Mouse (Mus musculus) adrenal gland, adult 18-20 months (tissue): ENCODE measurements around the gene C1galt1. TPM values are rescaled to one million over a fixed set of nuclear protein-coding genes. Genes with fewer than 3 reads are reported as not detected.

ENCODE experiments used
- DNase-seq, 2 experiments: peaks; one replicate each; pipeline ENCODE4 v3.0.0; 2021 to 2022; ENCODE audit warnings: low spot score in 2 of 2
- long read RNA-seq, 2 experiments: library from polyadenylated mRNA; stranded (forward); transcript quantifications; one replicate each; pipeline ENCODE4 v2.0.0; 2021
- total RNA-seq, 2 experiments: library from RNA; stranded (reverse); gene quantifications; 1 replicate in 1 of 2; 2 replicates in 1 of 2; pipeline ENCODE4 v1.2.3; 2021

Gene C1galt1
- total RNA-seq, result 10 to 100 TPM; 18.1 to 28.3 TPM
- long read RNA-seq, experiment 1, full-length matches to known transcripts, result 15 of 22 reads
- long read RNA-seq, experiment 1, partial matches to known transcripts, result 0 of 22 reads
- long read RNA-seq, experiment 1, other reads (novel, unspliced or antisense), result 7 of 22 reads
- long read RNA-seq, experiment 2, full-length matches to known transcripts, result 10 of 17 reads
- long read RNA-seq, experiment 2, partial matches to known transcripts, result 0 of 17 reads
- long read RNA-seq, experiment 2, other reads (novel, unspliced or antisense), result 7 of 17 reads

DNA sequence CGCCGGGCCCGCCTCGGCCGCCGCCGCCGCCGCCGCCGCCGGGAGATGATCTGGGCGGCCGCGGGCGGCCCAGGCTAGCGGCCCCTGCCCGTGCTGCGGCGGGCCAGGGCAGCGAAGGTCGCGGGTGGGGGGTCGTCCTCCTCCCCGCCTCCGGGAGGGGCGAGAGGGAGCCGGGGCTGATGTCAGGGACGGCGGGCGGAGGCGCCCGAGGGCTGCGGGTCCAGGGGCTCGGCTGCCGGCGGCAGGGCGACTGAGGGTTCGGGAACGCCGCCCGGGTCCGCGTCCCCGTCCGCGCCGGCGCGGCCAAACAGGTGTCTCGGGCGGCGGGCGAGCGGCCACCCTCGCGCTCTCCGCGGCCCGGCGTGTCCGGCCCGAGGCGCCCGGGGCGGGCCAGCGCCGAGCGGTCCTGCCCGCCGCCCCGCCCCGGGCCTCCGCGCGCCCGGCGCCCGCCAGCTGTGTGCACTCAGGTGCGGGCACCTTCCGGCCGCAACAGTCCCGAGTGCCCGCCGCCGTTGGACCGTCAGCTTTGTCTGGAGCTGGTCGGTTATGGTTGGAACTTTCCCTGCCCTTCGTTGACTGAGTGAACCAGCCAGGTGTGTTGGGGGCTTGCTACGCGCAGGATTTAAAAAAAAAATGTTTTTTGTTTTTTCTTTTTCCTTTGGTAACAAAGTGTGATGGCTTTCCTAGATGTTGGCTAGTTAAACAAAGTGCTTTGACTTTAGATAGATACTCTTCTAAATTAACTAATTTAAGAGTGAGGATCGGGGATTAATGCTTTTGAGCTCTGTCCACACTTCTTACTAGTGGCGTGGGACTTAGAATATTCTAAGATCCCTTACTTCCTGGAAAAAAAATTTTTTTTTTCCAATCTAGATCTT is at the start of gene C1galt1:
Gene C1galt1, plus strand, starts transcription at position 41 of the 878 bp plus-strand sequence.
- peak; percentile 53 to 58 for DNase-seq

DNA sequence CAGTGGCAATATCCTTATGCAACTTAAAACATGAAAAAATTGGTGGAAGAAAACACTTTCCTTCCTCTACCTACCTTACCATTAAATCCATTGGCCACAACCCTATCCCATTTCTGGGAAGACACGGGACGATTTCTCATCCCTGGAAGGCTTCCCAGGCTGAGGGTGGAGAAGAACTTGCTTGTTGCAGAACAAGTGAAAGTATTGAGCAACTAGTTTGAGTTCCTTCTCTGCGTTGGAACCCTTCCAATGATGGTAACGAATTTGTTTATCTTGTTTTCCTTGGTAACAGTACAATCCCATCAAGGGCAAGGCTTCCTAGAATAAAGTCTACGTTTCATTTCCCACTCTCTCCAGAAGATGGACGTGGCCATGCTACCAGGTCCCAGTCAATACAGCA is 44.7 kb upstream of the C1galt1 start:
- peak; percentile 10 to 25 for DNase-seq

DNA sequence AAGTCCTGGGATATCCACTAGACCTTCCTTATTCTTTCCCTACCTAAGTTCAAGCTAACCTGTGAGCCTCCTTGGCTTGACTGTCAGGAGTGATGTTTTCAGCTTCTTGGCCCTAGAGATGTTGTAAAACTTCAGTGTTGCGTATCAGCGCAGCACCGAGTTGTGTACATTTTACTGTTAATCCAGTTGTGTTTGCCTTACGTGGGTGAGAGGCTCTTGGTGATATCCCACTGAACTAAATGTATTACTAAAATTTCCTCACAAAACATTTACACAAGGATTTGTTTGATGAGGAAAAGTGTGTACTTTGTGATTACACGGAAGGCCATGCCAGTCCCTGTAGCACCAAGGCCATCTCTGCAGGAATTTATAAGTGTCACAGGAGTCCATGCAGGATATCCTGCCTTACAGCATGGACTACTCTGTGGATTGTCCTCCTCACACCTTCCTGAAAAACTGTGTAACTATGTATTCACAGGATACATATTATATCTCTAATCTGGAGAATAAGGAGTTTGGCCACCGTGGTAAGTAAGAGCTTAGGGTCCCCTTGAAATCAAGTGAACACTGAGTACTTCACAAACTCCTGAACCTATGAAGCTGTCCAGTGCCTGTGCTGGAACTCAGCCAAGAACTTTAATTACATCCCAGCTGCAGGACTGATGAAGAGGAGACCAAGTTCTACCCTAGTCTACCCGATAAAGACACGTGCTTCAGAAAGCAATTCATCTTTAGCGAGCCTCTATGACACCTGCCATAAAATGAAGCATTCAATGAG is 40.7 kb upstream of the C1galt1 start:
- DNase-seq, result no peak

DNA sequence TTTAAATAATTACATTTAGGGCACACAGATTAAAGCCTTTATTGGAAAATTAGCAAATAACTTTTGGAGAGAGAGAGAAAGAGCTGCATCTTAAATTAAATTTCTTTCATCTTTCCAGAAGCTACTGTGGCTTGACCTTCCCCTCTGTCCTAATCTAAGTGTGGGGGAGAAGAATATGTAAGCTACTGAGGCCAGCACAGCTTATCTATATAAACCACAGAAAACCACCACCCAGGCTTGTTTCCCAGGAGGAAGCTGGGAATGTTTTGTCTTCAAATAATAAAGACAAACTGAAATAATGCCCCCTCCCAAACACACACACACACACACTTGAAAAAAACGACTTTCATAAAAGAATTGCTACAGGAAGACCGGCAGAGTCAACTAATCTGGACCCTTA is 30.5 kb upstream of the C1galt1 start:
- DNase-seq, result no peak

DNA sequence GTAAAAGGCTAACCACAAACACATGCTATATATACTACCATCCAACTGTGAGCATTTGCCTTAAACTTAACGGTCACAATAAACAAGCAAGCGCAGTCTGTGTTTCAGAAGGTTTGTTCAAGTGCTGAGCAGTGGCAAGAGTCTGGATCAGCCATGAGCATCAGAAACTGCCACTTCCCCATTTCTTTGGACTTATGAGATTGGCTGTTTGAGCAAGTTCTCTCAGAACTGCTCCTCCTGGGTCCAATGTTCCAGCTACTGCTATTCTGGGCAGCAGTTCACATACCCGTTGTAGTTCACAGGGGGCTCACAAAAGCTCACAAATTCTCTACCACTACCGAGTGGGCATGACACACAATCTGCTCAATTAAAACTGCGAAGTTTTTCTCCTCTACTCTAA is 28.4 kb upstream of the C1galt1 start:
- DNase-seq, result no peak

DNA sequence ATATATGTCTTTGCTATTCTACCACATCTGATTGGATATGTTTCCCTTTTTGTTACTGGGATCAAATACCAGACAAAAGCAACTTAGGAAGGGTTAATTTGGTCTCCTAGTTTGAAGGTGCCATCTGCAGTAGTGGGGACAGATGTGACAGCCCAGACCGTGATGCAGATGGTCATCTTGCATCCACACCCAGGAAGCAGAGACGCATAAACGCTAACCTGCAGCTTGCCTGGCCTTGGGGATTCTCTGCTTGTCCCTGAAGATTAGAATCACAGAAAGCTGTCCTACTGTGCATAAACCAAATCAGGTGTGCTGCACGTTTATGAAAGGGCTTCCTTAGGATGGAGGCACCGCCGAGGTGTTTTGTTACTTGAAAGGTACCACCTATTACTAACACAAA is 22.0 kb upstream of the C1galt1 start:
- no peak for DNase-seq

DNA sequence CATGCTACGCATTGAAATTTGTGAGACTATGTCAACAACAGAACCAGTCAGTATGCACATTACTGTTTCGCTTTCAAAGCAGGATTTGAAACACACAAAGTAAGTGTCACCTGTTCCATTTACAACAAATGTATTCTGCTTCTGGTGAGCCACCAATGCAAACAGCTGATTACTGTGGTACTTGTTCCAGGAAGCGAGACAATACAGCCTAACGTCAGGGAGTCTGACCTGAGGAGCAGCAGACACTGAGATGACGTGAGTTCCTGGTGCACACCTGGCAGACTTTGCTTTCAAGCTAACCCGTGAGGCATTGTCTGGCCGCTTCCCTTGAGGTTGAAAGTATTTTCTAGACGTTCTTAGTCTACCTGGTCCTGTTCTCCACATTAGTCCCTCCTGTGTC is 13.8 kb upstream of the C1galt1 start:
- no peak for DNase-seq

DNA sequence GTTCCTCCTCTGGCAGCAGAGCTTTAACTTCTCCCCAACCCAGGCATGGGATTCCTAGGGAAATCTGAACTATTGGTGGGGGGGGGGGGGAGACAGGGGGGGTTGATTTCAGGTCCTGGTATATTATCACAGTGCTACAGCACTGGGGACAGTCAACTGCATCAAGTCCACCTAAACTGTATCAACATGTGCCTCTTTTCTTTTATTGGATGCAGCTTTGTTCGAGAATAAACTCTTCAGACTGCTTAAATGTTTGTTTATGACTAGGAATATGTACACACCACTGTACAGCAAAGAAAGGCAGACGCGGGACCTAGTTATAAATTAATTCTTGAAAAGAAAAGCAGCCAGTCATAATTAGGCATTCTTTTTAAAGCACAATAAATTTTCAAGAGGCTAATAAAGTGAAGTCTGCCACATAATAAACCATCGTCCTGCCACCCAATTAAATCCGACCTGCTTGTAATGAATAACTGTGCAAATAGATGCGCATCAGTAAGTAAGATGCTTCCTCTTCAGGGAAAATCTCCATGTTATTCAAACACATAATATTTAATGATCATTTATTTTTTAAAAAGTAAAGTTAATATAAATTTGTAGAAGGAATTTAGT is 12.0 kb upstream of the C1galt1 start:
- no peak for DNase-seq

DNA sequence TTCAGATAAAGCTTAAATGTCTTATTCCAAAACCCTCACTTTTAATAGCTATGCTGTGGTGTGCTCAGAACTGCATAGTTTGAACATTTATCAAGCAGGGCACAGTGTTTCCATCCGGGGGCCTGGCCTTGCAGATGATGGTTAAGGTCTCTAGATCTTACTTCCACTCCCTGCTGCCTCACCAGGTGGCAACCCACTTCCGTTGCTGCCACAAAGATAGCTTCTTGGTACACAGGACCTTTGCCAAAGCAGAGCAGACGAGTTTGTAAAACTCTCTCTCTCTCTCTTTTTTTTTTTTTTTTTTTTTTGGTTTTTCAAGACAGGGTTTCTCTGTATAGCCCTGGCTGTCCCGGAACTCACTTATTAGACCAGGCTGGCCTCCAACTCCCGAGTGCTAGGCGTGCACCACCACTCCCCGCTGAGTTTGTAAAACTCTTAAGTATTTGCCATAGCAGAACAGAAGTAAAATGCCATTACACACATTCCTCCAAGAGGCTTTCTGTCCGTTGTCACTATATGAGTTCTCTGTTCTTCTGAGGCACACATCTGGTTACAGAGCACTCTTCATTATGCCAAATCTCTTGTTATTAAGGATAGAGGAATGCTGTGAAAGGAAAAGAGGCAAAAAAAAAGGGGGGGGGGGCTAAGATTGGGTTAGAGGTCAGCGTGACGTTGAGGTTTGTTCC is 773 bp upstream of the C1galt1 start:
- DNase-seq, result no peak

DNA sequence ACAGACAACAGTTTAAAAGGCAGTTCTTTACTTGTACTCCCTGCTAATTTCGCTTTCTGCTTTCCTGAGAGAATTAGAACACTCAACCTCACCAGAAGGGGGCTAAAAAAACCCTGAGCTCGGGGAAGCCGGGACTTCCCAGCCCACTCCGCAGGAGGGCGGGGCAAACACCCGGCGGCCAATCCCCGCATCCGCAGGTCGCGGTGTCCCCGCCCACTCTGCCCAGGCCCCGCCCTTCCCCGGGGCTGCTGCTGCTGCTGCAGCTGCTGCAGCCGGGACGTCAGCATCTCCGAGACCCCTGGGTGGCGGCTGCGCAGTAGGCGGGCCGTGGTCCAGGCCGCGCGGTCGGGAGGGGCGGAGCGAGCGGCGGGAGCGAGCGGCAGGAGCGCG is 235 bp upstream of the C1galt1 start:
- DNase-seq, result peak; percentile 96 to 98

DNA sequence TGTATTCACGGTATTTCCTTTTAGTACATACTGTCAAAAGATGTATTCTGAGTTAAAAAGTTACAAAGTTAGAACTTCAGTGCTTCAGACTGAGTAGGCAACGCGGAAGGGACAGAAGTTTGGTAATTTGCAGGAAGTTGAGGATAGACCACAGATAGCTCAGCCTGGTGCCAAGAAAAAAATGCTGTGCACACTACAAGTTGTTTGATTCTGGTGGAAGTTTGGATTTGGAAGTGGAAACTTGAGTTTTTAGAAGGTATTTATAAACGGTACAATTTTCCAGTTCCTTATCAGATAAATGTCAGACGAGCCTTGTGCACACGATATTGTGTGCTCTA is 1.0 kb downstream of the C1galt1 start:
- no peak for DNase-seq

DNA sequence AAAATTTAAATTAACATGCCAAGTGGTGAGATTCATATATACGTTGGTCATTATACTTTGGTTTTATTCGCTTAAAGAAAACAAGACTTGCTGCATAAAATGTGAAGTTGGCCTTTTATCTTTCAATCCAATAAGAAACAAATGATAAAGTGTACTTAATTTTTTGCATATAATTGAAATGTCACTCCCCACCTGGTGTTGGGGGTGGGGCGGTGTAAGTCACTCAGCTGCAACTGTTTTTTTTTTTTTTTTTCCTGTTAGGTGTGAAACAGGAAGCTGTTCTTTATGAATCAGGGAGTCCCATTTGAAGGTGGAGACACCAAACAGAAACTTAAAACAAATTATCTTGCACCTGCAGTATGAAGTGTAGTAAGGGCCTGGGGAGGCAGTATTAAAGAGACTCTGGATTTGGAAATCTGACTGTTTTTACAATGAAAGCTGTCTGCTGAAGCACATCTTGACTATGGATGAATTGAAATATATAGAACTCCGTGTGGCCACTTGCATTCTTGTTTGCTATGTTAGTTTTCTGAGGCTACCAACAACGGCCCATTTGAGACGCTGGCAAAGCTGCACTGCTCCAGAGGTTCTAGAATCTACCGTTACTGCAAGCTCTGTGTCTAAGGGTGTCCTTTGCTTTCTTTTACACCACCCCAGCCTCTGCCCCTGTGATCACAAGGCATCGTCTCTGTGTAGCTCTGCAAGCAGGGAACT is 2.2 kb downstream of the C1galt1 start:
- no peak for DNase-seq

DNA sequence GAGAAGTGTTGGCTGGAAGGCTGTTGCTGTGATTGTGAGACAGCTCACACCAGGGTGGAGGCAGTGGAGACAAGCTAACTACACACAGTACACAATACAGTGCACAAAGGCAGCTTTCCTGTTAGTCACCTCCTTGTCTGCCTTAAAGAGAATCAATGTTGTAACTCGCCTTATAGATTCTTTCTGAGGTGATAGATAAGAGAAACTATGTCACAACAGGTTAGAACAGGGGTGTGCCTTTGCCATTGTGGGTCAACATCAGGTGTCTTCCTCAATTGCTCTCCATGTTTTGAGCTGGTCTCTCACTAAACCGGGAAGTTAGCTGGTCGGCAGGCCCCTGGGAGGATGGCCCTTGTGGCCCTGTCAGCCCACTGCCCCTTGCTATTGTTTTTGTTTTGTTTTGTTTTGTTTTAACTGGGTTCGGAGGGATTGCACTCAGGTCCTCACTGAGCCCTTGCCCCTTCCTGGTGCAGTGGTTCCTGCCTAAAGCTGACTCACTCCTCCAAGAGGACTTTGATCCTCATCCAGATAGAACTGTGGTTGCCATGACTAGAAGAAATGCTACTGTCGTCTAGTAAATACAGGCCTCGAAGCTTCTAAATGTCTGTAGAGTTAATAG is 3.4 kb downstream of the C1galt1 start:
- DNase-seq, result no peak

DNA sequence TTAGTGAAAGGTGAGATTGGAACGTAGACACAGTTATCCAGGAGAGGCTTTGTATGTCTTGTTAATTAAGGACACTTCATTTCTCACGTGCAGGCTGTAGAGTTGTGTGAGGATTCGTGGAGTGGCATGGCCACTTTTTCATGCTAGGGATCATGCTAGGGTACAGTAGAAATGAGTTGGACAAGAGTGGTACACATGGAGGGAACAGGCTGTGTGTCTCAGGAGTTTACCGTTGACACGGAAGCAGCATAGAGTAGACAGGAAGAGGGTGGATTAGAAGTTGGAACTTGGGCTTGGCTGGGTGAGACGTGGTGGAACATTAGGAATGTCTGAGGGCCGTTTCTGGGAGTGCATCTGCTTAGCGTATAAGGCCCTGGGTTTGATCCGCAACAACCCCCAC is 4.1 kb downstream of the C1galt1 start:
- DNase-seq, result no peak

DNA sequence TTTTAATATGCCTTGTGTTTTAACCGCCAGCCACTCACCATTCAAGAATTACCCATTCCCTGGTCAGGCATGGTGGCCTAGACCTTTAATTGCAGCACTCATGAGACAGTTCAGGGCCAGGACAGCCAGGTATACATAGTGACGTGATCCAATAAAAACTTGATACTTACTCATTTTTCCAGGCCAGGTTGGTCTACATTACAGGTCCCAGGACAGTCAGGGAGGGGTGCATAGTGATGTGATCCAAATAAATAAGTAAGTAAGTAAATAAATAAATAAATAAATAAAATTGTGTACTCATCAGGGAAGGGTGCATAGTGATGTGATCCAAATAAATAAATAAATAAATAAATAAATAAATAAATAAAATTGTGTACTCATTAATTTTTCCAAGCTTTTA is 6.4 kb downstream of the C1galt1 start:
- no peak for DNase-seq

DNA sequence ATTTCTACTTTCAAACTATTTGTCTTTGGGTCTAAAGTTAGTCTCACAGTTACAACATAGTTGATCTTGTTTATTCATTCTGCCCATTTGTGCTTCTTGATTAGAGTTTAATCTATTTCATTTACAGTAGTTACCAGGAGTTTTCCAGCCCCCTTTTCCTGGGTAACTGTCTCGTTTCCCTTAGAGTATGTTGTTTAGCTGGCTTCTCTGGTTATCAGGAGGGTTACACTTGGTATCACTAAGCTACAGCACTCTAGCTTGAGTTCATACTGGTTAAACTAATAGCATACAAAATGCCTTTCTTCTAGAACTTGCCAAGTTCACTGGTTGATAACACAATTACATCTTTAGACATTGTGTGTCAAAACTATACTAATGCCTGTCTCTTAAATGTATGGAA is 8.3 kb downstream of the C1galt1 start:
- DNase-seq, result no peak

DNA sequence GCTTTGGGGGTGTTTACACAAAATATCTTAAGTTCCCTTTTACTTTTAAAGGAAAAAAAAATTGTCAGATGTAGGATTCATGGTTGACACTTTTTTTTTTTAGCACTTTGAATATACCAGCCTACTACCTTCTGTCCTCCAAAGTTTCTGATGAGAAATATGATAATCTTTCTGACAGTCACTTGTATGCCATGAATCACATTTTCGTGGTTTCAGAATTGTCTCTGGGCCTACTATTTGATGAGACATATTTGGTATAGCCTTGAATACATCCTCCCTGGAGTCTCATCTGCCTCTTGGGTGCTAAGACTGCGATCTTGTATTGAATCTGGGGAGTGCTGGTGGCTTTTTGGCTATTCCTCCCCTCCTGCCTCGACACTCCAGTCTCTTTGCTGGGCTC is 8.8 kb downstream of the C1galt1 start:
- DNase-seq, result no peak

DNA sequence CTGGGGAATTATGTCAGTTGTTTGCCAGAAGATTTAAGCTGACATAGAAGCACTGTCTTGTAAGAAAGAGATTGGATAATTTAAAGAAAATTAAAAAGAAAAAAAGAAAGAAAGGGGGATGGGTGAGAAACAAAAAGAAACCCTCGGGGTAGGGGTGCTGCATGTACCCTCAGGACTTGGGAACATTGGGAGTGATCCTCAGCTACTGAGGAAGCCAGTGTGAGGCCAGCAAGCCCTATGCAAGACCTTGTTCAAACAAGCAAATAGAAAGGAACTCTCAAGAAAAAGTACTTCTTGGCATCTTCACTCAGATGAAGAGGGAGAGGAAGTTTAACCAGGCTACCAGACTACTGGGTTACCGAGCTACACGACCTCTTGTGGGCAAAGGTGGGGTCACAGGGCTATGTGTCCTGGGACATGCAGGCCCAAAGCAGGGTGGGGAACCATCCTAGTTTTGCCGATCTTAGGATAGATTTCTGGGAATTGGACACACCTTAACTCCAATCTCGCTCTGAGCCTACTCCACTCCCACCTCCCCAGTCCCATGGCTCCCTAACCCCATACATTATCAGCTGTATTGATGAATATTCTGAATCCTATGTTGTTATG is 12.1 kb downstream of the C1galt1 start:
- no peak for DNase-seq
